Mouse (Mus musculus): ENCODE measurements around the gene Oser1.

GRCm38 (mm10) chr2:163422895-163423660 is 1.4 kb downstream of the Oser1 start:
- no peak for TF ChIP-seq CTCF (IDR thresholded peaks at IDR 0.05; ENCODE audit: borderline replicate concordance, insufficient read depth, low read length)
- no peak; the same call in 1 of the 2 replicates for TF ChIP-seq POLR2A (IDR thresholded peaks at IDR 0.05; ENCODE audit: low read depth, low read length)
